In genomic region chr2:169728651-169729280, GRCm38 (mm10) we compare ENCODE assay signal across 15 mouse cellular contexts.
DNase-seq lines count a peak whose midpoint lies in the region; ATAC-seq lines count a peak whose summit lies in the region.
"Had no signal": no experiment of that assay in that cellular context is flagged by ENCODE, and none has a peak within 500 bp of the region (broad histone marks: within the 10 kb centered on the region; RNA-seq: fewer than 3 reads in every experiment).

No protein-coding gene starts in this region.

- no peak overlapping the region for H3K4me2 ChIP-seq in intestine, embryonic 16.5 days (ENCODE audit: low read depth, low read length)
- no peak overlapping the region for H3K4me2 ChIP-seq in liver, embryonic 16.5 days (ENCODE audit: low read depth, low read length)
- H3K4me2 ChIP-seq: forebrain, embryonic 12.5 days; liver, embryonic 15.5 days had no signal

- no peak for ATAC-seq in intestine, embryonic 16.5 days
- ATAC-seq in liver, embryonic 16.5 days (ENCODE audit: low read depth): 0 out of 2 replicates have a peak, but pooled peaks have one; percentile 39

- no peak overlapping the region for H3K9ac ChIP-seq in intestine, embryonic 16.5 days (ENCODE audit: low read depth, low read length)
- no peak overlapping the region for H3K9ac ChIP-seq in liver, embryonic 16.5 days (ENCODE audit: low read depth, low read length)
- H3K9ac ChIP-seq: forebrain, embryonic 12.5 days; liver, embryonic 15.5 days had no signal

- H3K36me3 ChIP-seq in intestine, embryonic 16.5 days (ENCODE audit: control insufficient read depth, insufficient read depth, low read length): no peaks in the 10 kb centered on the region
- no peaks in the 10 kb centered on the region for H3K36me3 ChIP-seq in liver, embryonic 16.5 days (ENCODE audit: control insufficient read depth, insufficient read depth)
- H3K36me3 ChIP-seq: forebrain, embryonic 12.5 days; G1E; liver, embryonic 15.5 days had no signal

- peak overlapping the region; percentile 95 for H3K27ac ChIP-seq in brown adipose tissue, adult 24 weeks (replicated peaks; ENCODE audit: low read depth, low read length)
- 0 out of 2 replicates have a peak overlapping the region, but pooled peaks have one; percentile 4 for H3K27ac ChIP-seq in intestine, embryonic 16.5 days (ENCODE audit: low read length)
- H3K27ac ChIP-seq in liver, embryonic 16.5 days (ENCODE audit: low read length): no peak overlapping the region
- H3K27ac ChIP-seq: forebrain, embryonic 12.5 days; liver, embryonic 15.5 days had no signal

- 55% methylated on average over 16 of the region's 16 CpGs for WGBS in intestine, embryonic 16.5 days
- 55% methylated on average over 16 of the region's 16 CpGs for WGBS in liver, embryonic 16.5 days (ENCODE audit: insufficient replicate concordance)

- peaks cover 40% of the 10 kb centered on the region for H3K4me1 ChIP-seq in brown adipose tissue, adult 24 weeks (ENCODE audit: control insufficient read depth, insufficient read depth, insufficient read length, low read length)
- peaks cover 14% of the 10 kb centered on the region for H3K4me1 ChIP-seq in intestine, embryonic 16.5 days (ENCODE audit: control insufficient read depth, insufficient read depth, low read length)
- H3K4me1 ChIP-seq in liver, embryonic 16.5 days (ENCODE audit: control insufficient read depth, low read depth, low read length): no peaks in the 10 kb centered on the region
- H3K4me1 ChIP-seq: liver, embryonic 15.5 days had no signal

- no peaks in the 10 kb centered on the region for H3K9me3 ChIP-seq in intestine, embryonic 16.5 days (ENCODE audit: control insufficient read depth, low read length)
- no peaks in the 10 kb centered on the region for H3K9me3 ChIP-seq in liver, embryonic 16.5 days (replicated peaks; ENCODE audit: control insufficient read depth, low read length)
- H3K9me3 ChIP-seq: forebrain, embryonic 12.5 days; liver, embryonic 15.5 days had no signal

- no peak overlapping the region for H3K4me3 ChIP-seq in brown adipose tissue, adult 24 weeks (ENCODE audit: insufficient read depth, low read depth, low read length)
- no peak overlapping the region for H3K4me3 ChIP-seq in intestine, embryonic 16.5 days (ENCODE audit: low read length)
- H3K4me3 ChIP-seq in liver, embryonic 16.5 days (ENCODE audit: low read depth, low read length): no peak overlapping the region
- H3K4me3 ChIP-seq: forebrain, embryonic 12.5 days; liver, embryonic 15.5 days had no signal

- H3K27me3 ChIP-seq in intestine, embryonic 16.5 days (replicated peaks; ENCODE audit: control insufficient read depth, insufficient read depth, low read length): no peaks in the 10 kb centered on the region
- H3K27me3 ChIP-seq in liver, embryonic 16.5 days (ENCODE audit: control insufficient read depth, insufficient read depth, low read depth, low read length): no peaks in the 10 kb centered on the region
- H3K27me3 ChIP-seq: forebrain, embryonic 12.5 days; liver, embryonic 15.5 days had no signal

- DNase-seq in ES-CJ7 (ENCODE audit: low read depth, low spot score): peak; percentile 85
- no peak for DNase-seq in urinary bladder, postnatal 36 days (ENCODE audit: low spot score in 2 of 2)
- DNase-seq in thymus, adult 18-20 months: no peak
- DNase-seq in right cerebral cortex, postnatal 36 days (ENCODE audit: low spot score in 2 of 2): no peak
- DNase-seq in right cerebral cortex, postnatal 25 days: no peak
- DNase-seq: adrenal gland, postnatal 25 days; cerebellum, postnatal 36 days; layer of hippocampus, postnatal 36 days; thymus, postnatal 36 days had no signal
